Mouse (Mus musculus): ENCODE data around the gene Sorbs1.

GRCm38 (mm10) chr19:40400426-40401030, 113.1 kb downstream of the Sorbs1 start:
- no peak for TF ChIP-seq POLR2A (IDR thresholded peaks at IDR 0.05; ENCODE audit: insufficient read length, low read depth)
- TF ChIP-seq MYOD1 (IDR thresholded peaks at IDR 0.05; ENCODE audit: control insufficient read depth in 1 of 3, insufficient read length in 2 of 3, low read depth in 2 of 3) = no peak
- TF ChIP-seq USF1 (IDR thresholded peaks at IDR 0.05; ENCODE audit: low read depth) = no peak
- no peak for TF ChIP-seq TCF3 (IDR thresholded peaks at IDR 0.05; ENCODE audit: insufficient read length, low read depth)
- TF ChIP-seq REST (IDR thresholded peaks at IDR 0.05; ENCODE audit: insufficient read depth, insufficient read length) = no peak

All from myocyte (in vitro differentiated cells).